Mouse (Mus musculus): Measurements from ENCODE around the gene 2310022B05Rik. TPM values are rescaled to one million over a fixed set of nuclear protein-coding genes. Genes with fewer than 3 reads are reported as not detected.
A peak's percentile ranks its signal among the peaks of the same experiment; 100 is the strongest.

Gene 2310022B05Rik
- total RNA-seq, 2 experiments from 2014 or later: 83.2 to 86.9 TPM

- peak; percentile 82 to 85 for DNase-seq (ENCODE audit: extremely low spot score in 1 of 2, low spot score in 1 of 2)
Observed at GRCm38 (mm10) chr8:124617266-124617869, 45.8 kb downstream of the 2310022B05Rik start.

GRCm38 (mm10) chr8:124614325-124614724 is 48.8 kb downstream of the 2310022B05Rik start:
- no peak for DNase-seq (ENCODE audit: extremely low spot score in 1 of 2, low spot score in 1 of 2)

GRCm38 (mm10) chr8:124608972-124609353 is 54.2 kb downstream of the 2310022B05Rik start:
- DNase-seq (ENCODE audit: extremely low spot score in 1 of 2, low spot score in 1 of 2): no peak

GRCm38 (mm10) chr8:124608239-124608971 is 54.8 kb downstream of the 2310022B05Rik start:
- peak in 1 of 2 experiments; percentile 61 for DNase-seq (ENCODE audit: extremely low spot score in 1 of 2, low spot score in 1 of 2)

- DNase-seq (ENCODE audit: extremely low spot score in 1 of 2, low spot score in 1 of 2): no peak
Observed at GRCm38 (mm10) chr8:124604066-124604465, 59.1 kb downstream of the 2310022B05Rik start.

- no peak for DNase-seq (ENCODE audit: extremely low spot score in 1 of 2, low spot score in 1 of 2)
Observed at GRCm38 (mm10) chr8:124589393-124589792, 73.8 kb downstream of the 2310022B05Rik start.

GRCm38 (mm10) chr8:124586556-124586955 is 76.6 kb downstream of the 2310022B05Rik start:
- DNase-seq (ENCODE audit: extremely low spot score in 1 of 2, low spot score in 1 of 2): no peak

Other genes with a start within 250 kb of the 2310022B05Rik start
- gene Pgbd5, start 223.7 kb downstream of the 2310022B05Rik start, total RNA-seq (2021): 100 to 1,000 TPM; 261 to 272 TPM
- 10 to 100 TPM; 37.2 to 48.5 TPM for gene Cog2, start 142.6 kb downstream of the 2310022B05Rik start, total RNA-seq (2021)
- gene Agt, start 93.7 kb downstream of the 2310022B05Rik start, total RNA-seq (2021): 10 to 100 TPM; 37.0 to 47.2 TPM
- under 1 TPM; 0.17 to 0.40 TPM for gene Capn9, start 87.3 kb downstream of the 2310022B05Rik start, total RNA-seq (2021)
- 10 to 100 TPM; 40.7 to 54.6 TPM for gene Ttc13, start 58.6 kb upstream of the 2310022B05Rik start, total RNA-seq (2021)
- gene Arv1, start 58.8 kb upstream of the 2310022B05Rik start, total RNA-seq (2021): 10 to 100 TPM; 10.4 to 13.5 TPM
- gene Fam89a, start 88.5 kb upstream of the 2310022B05Rik start, total RNA-seq (2021): under 1 TPM; 0.45 to 0.98 TPM
- 1 to 10 TPM; 4.0 to 5.4 TPM for gene Trim67, start 129.7 kb upstream of the 2310022B05Rik start, total RNA-seq (2021)
- 10 to 100 TPM; 61.7 to 69.2 TPM for gene Gnpat, start 199.7 kb upstream of the 2310022B05Rik start, total RNA-seq (2021)
- 10 to 100 TPM; 22.4 to 23.5 TPM for gene 2810004N23Rik, start 199.8 kb upstream of the 2310022B05Rik start, total RNA-seq (2021)
- 10 to 100 TPM; 36.9 to 37.3 TPM for gene Exoc8, start 234.3 kb upstream of the 2310022B05Rik start, total RNA-seq (2021)
- 10 to 100 TPM; 11.6 to 14.8 TPM for gene Sprtn, start 234.5 kb upstream of the 2310022B05Rik start, total RNA-seq (2021)